Mouse (Mus musculus): ENCODE measurements around the gene Arhgap29.

DNA sequence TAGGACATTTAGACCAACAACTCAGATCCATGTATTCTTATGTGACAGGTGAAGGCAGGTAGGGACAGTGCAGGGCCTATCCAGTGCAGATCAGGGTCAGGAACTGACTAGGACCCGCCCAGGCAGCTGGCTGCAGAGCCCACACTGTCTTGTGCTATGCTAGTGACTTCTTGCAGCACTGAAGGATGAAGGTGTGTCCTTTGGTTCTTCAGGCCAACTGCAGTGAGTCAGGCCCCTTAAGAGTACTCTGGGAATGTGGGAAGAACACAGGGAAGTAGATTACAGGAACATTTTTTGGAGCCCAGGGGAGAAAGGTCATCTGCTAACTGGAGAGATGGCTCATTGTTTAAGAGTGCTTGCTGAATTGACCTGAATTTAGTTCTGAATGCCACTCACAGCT, 60.1 kb downstream of the Arhgap29 start:
- TF ChIP-seq CTCF (IDR thresholded peaks at IDR 0.05; ENCODE audit: low read depth, low read length) (no peak), POLR2A (IDR thresholded peaks at IDR 0.05; ENCODE audit: extremely low read depth, insufficient read depth, low read length) (no peak)
